Mouse (Mus musculus) CD4-positive helper T cell, adult 2 months (primary cell): ENCODE data around the gene Gngt2.

Experiments used
- DNase-seq: peaks from one replicate; pipeline ENCODE4 v3.0.0-alpha.2; 2012; ENCODE audit warnings: low read depth, missing footprints, low spot score

Gene Gngt2

DNA sequence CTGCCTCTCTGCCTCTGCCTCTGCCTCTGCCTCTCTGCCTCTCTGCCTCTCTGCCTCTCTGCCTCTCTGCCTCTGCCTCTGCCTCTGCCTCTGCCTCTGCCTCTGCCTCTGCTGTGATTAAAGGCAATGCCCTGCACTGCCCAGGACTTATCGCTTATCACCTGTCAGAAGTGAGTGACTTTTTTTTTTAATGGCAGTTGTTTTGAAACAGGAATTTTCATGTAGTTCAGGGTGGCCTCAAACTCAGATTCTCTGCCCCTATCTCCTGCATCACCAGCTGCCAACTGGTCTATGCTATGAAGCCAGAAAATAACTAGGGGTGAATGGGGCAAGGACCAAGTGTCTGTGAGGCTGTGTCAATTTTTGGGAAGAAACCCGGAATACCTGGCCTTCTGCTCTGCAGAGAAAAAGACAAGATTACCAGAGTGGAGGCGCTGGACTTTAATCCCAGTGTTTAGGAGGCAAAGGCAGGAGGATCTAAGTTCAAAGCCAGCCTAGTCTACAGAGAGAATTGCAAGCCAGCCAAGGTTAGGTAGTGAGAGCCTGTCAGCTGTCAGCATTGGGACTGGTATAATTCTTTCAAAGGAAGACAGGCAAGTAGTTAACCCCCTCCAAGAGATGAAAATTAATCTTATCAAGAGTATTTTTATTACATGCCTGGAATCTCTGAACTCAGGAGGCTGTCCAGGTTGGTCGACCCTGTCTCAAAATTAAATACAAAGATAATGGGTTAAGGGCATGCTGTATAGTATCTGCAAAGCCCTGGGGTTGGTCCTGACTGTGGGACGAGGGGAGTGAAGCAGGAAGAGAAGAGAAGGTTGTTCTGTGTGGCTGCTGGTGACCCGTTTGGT lies 10.5 kb upstream of the Gngt2 start:
- no peak for DNase-seq

DNA sequence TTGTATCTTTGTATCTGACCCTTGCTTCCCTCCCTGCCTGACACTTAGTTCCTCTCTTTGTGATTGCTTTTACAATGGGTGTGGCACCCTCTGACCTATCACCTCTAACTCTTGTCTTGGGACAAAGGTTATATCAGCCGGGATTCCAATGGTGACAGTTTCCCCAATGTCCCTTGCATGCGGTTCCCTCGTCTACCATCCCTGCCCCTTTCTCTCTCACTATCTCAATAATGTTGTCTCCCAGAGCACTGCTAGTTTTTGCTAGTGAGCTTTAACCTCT lies 9.9 kb upstream of the Gngt2 start:
- DNase-seq = no peak

GRCm38 (mm10) chr11:95827464-95828085 lies 9.4 kb upstream of the Gngt2 start:
- peak; percentile 73 for DNase-seq

DNA sequence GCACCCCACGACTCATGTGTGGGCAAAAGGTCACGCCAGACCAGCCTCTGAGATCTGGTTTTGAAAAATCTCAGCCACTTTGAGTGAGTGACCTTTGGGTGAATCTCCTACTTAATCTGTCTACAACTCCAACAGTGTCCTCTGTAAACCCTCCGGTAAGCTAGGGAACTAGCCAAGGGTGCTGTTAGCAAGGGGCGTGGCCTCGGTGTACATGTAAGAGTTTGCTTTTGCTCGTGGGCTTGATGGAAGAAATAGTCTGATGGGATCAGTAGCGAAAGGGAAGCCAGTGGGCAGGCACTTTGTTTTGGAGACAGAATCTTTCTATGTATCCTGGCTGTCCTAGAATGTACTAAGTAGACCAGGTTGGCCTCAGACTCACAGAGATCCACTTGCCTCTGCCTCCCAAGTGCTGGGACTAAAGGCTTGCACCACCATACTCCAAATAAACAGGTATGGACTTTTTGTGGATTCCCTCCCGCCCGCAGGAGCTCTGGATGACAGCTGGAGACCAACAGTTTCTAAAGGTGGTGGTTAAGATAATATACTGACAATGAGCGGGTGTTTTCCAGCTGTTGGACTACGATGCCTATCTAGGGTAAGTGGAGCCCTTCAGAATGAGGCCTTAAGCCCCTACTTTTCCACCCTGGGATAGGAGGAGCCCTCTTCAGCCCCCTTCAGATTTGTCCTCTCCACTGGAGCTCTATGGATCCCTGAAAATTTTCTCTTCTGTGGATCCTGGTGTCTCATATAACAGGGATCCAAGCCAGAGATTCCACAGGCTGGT lies 8.6 kb upstream of the Gngt2 start:
- DNase-seq = no peak

GRCm38 (mm10) chr11:95829526-95830050 lies 7.4 kb upstream of the Gngt2 start:
- no peak for DNase-seq

- DNase-seq = peak; percentile 46
These were observed 6.4 kb upstream of the Gngt2 start for GRCm38 (mm10) chr11:95830411-95831275.

- DNase-seq = no peak
These were observed 5.8 kb upstream of the Gngt2 start for GRCm38 (mm10) chr11:95831276-95831619.

DNA sequence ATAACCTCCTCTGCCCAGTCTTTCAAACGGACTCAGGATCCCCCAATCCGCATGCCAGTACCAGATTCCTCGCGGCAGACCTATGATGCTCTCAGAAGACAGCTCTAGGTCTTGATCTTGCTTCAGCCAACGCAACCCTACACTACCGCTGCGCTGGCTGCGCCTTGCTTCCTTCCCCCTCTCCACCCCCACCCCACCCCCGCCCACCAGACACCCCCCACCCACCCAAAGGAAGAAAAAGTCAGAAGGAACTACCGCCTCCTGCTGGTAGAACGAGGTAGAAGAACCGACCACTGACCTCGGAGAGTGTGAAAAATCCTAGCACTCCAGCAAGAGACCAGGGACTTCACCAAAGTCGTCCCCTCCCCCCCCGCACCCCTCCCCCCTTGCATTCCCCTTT lies 5.4 kb upstream of the Gngt2 start:
- DNase-seq = peak; percentile 39

- DNase-seq = no peak
These were observed 4.6 kb upstream of the Gngt2 start for GRCm38 (mm10) chr11:95832129-95833005.

DNA sequence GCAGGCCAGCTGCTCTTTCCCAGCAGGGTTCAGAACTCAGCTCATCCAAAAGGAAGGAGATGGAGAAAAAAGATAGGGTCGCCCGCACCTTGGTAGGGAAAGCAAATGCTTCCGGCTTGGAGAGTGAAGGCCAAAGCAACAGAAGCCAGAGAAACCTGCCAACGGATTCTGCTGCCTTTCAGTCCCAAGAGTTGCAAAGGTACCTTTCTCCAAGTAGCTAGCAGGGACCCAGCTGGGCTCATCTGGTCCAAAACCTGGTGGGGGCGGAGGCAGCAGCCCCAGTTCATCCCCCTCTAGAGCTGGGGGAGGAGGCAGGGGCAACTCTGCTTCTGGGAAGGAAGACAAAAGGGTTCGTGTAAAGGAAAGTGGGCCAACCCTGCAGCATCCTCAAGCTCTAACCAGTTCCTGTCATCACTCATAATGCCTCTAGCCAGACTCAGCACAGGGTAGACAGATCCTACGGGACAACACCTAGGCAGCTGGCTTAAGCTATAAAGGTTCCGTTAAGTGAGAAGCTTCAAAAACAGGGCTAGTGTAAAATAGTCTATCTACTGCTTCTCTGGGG lies 3.9 kb upstream of the Gngt2 start:
- no peak for DNase-seq

GRCm38 (mm10) chr11:95833631-95834142 lies 3.3 kb upstream of the Gngt2 start:
- DNase-seq = no peak

GRCm38 (mm10) chr11:95834143-95834667 lies 2.8 kb upstream of the Gngt2 start:
- DNase-seq = peak; percentile 78

DNA sequence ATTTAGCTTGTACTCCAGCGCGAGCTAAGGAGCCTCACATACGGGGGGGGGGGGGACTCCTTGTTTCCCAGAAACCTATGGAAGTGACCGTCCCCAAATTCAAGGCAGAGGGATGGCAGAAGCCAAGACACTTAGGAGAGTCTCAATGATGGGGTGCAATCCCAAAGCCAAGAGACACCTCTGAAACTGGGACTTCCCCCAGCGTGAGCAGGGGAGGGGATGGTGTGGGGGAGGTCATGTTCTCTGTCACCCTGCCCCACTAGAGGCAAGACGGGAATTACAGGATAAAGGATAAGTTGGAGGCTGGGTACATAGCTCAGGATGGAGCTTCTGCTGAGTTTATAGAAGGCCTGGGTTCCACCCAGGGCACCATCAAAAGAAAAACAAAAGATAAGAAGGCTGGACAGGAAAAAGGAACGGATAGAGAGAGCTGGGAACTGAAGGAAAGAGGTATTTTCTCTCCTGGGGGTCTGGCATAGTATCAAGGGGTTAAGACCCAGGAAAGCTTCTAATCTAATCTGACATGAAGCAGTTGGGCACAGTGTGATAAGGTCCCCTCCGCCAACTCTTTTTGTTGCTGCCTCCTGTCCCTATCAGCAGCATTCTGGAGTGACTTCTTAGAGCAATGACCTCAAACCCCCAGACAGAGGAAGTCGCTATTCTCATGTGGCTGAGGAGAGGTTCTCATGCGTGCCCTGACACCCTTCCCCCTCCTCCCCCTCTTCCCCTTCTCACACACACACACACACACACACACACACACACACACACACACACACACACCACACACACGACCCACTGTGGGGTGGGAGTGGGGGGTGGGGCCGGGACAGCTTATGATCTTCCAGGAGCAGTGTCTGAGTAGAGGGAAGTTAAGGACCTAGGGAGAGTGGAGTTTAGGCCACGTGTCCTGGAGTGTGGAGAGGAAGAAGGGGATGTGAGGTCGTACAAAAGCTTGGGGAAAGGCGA lies 2.0 kb upstream of the Gngt2 start:
- DNase-seq = peak; percentile 79

GRCm38 (mm10) chr11:95835832-95836231 lies 1.2 kb upstream of the Gngt2 start:
- no peak for DNase-seq

DNA sequence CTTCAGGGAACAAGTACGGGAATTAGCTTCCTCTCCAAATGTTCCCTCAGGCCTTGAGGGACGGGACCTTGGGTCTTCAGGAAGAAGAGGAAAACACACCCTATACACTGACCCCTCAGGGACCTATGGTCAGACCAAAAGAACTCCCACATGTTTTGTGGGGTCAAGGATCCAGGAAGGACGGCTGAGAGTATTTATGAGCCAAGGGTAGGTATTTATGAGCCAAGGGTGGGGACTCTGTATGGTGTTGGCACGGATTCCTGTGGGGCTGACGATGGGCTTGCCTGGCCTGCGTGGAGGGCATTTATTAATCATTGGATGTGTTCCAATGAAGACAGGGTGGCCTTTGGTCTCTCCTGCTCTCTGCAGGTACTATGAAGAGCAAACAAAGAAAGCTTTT lies 583 bp upstream of the Gngt2 start:
- DNase-seq = no peak

DNA sequence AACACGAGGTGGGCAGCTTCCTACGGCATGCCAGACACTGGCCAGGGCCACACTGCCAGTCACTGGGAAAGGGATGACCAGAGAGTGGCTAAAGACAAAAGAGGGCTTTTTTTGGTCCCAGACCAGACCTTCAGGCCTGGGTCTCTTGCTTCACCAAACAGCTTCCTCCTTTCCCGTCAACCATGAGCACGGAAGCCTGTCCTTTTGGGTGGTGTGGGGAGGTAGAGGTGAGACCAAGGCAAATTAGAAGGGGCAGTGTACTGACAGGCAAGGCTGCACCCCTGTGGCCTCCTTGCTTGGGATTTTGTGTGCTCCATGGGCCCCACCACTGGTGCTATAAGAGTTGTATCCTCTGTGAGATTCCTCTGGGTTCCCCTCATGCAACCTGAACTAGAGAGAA lies 1.6 kb downstream of the Gngt2 start:
- no peak for DNase-seq

- DNase-seq = no peak
These were observed 2.2 kb downstream of the Gngt2 start for GRCm38 (mm10) chr11:95838999-95839868.
